Mouse (Mus musculus) fat pad, adult 2 months (tissue): ENCODE results near the gene Ddit4l.
"Not testable (repeated sequence)": the region's sequence is repeated elsewhere in the genome, so short reads cannot be mapped to it uniquely, and the experiment has no call there.

Source experiments
- DNase-seq: peaks from one replicate; pipeline ENCODE4 v3.0.0-alpha.2; 2011; ENCODE audit warnings: low read depth, low spot score; ENCODE audit errors: extremely low read depth

The Ddit4l gene

GRCm38 (mm10) chr3:137621312-137621711, at the start of gene Ddit4l:
Gene Ddit4l, plus strand, starts transcription at chr3:137621612.
- DNase-seq: not testable (repeated sequence)

GRCm38 (mm10) chr3:137576146-137576545, 45.3 kb upstream of the Ddit4l start:
- no peak for DNase-seq

GRCm38 (mm10) chr3:137586376-137586969, 34.9 kb upstream of the Ddit4l start:
- DNase-seq: no peak

GRCm38 (mm10) chr3:137589811-137590210, 31.6 kb upstream of the Ddit4l start:
- DNase-seq: no peak

- DNase-seq: no peak
Measured at GRCm38 (mm10) chr3:137594332-137594905, 27.0 kb upstream of the Ddit4l start.

- DNase-seq: no peak
Measured at GRCm38 (mm10) chr3:137608918-137609435, 12.4 kb upstream of the Ddit4l start.

- no peak for DNase-seq
Measured at GRCm38 (mm10) chr3:137610457-137611109, 10.8 kb upstream of the Ddit4l start.

- DNase-seq: no peak
Measured at GRCm38 (mm10) chr3:137611110-137611857, 10.1 kb upstream of the Ddit4l start.

GRCm38 (mm10) chr3:137611981-137612380, 9.4 kb upstream of the Ddit4l start:
- DNase-seq: no peak

- no peak for DNase-seq
Measured at GRCm38 (mm10) chr3:137620540-137620939, 872 bp upstream of the Ddit4l start.

- DNase-seq: no peak
Measured at GRCm38 (mm10) chr3:137622091-137622490, 679 bp downstream of the Ddit4l start.

GRCm38 (mm10) chr3:137622895-137623580, 1.6 kb downstream of the Ddit4l start:
- DNase-seq: no peak

- DNase-seq: no peak
Measured at GRCm38 (mm10) chr3:137623581-137624362, 2.4 kb downstream of the Ddit4l start.

- no peak for DNase-seq
Measured at GRCm38 (mm10) chr3:137625054-137625453, 3.6 kb downstream of the Ddit4l start.

- DNase-seq: no peak
Measured at GRCm38 (mm10) chr3:137633726-137634125, 12.3 kb downstream of the Ddit4l start.

GRCm38 (mm10) chr3:137636571-137636970, 15.2 kb downstream of the Ddit4l start:
- no peak for DNase-seq

GRCm38 (mm10) chr3:137641238-137641637, 19.8 kb downstream of the Ddit4l start:
- DNase-seq: no peak

GRCm38 (mm10) chr3:137642137-137642536, 20.7 kb downstream of the Ddit4l start:
- no peak for DNase-seq

- DNase-seq: no peak
Measured at GRCm38 (mm10) chr3:137642568-137642967, 21.2 kb downstream of the Ddit4l start.

GRCm38 (mm10) chr3:137644081-137644480, 22.7 kb downstream of the Ddit4l start:
- no peak for DNase-seq
